Mouse (Mus musculus) CH12.LX (cell line): ENCODE measurements at regions not wholly inside any gene's neighbourhood (a gene's known extent, or its start where the extent isn't known, plus 50 kb on each side); places are given as distances from the start of the nearest gene placed in this dataset.

Experiments
- RAD21 ChIP-seq: IDR thresholded peaks from 2 replicates; pipeline ENCODE4 v1.6.1; 2011; ENCODE audit warnings: low read depth, mild to moderate bottlenecking, low read length, improper control_type of control experiment, moderate library complexity
- ZNF384 ChIP-seq: IDR thresholded peaks from 2 replicates; pipeline ENCODE4 v1.6.1; 2012; ENCODE audit warnings: low read depth, low read length, improper control_type of control experiment, inconsistent platforms

- no peak for TF ChIP-seq RAD21
- no peak for TF ChIP-seq ZNF384
Observed at GRCm38 (mm10) chr2:157670191-157670590, 67.0 kb upstream of the Ctnnbl1 start.
